Mouse (Mus musculus): ENCODE data around the gene Actr1a.

DNA sequence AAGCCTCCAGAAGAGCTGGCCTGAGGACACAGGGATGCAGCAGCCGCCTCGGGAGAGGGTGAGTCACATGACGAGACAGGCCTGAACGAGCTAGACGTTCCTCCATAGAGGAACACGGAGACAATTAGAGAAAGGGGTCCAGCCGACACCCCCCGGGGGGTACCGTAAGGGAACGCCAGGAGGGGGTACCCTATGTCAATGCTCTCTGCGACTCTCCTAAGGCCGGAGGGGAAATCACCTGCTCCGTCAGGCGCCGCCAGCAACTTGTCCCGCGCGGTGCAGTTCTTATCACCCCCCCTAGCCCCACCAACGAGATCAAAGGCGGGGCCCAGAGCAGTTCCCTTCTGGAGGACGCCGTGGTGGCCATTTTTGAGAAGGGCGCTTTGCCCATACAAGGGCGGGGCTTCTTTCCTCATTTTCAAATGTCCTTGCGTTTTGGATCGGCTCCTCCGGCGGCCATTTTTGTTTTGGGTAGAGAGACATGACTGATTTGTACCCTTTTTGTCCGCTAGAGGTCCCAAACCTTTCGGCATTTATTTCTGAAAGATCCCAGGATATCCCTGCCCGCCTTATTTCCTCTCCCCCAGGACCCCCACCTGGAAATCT lies 57.1 kb downstream of the Actr1a start, which contains the start of gene Cuedc2:
- no peak; the same call in 1 of the 2 replicates for TF ChIP-seq POLR2A (IDR thresholded peaks at IDR 0.05; ENCODE audit: extremely low read depth, insufficient read depth, low read length)
- peak; percentile 44; the same call in 1 of the 2 replicates for TF ChIP-seq CTCF (IDR thresholded peaks at IDR 0.05; ENCODE audit: extremely low read depth, insufficient read depth, low read length)
